Mouse (Mus musculus) stomach, embryonic 16.5 days (tissue): ENCODE data around the gene Igfbp7. TPM values are rescaled to one million over a fixed set of nuclear protein-coding genes. Genes with fewer than 3 reads are reported as not detected.

ENCODE experiments used
- ATAC-seq: fragments of 200-750 bp; cut with Nextera tagmentation; 2 replicates; pipeline ENCODE4 v1.8.0; 2017; ENCODE audit warnings: moderate number of reproducible peaks, moderate TSS enrichment; ENCODE audit not compliant: insufficient read depth, low FRiP score
- H3K27ac ChIP-seq: fragments of 300-500 bp; sonication (generic); 2 replicates; pipeline ENCODE4 v1.5.1; 2014; ENCODE audit warnings: low read length
- H3K27me3 ChIP-seq: fragments of 300-500 bp; sonication (generic); 2 replicates; pipeline ENCODE4 v1.6.1; 2014; ENCODE audit warnings: low read length, control low read depth, mixed read lengths; ENCODE audit not compliant: control insufficient read depth, insufficient read depth
- H3K36me3 ChIP-seq: fragments of 300-500 bp; sonication (generic); 2 replicates; pipeline ENCODE4 v1.6.1; 2014; ENCODE audit warnings: low read length; ENCODE audit not compliant: control insufficient read depth, insufficient read depth
- H3K4me1 ChIP-seq: fragments of 300-500 bp; sonication (generic); 2 replicates; pipeline ENCODE4 v1.6.1; 2014; ENCODE audit warnings: low read length, control low read depth, mixed read lengths; ENCODE audit not compliant: control insufficient read depth, insufficient read depth
- H3K4me2 ChIP-seq: fragments of 300-500 bp; sonication (generic); 2 replicates; pipeline ENCODE4 v1.6.1; 2014; ENCODE audit warnings: low read depth, low read length, mixed read lengths
- H3K4me3 ChIP-seq: fragments of 300-500 bp; sonication (generic); replicated peaks from 2 replicates; pipeline ENCODE4 v1.5.1; 2014; ENCODE audit warnings: mild to moderate bottlenecking, low read length
- H3K9ac ChIP-seq: fragments of 300-500 bp; sonication (generic); 2 replicates; pipeline ENCODE4 v1.6.1; 2014; ENCODE audit warnings: low read length
- H3K9me3 ChIP-seq: fragments of 300-500 bp; sonication (generic); replicated peaks from 2 replicates; pipeline ENCODE4 v1.6.1; 2016; ENCODE audit warnings: low read length, control low read depth; ENCODE audit not compliant: control insufficient read depth
- WGBS: fragments of 180-500 bp; shearing (Covaris S2); extraction: QIAGEN DNeasy Blood & Tissue Kit; methylation state at CpG from one replicate; pipeline ENCODE4 v1.1.7; 2014; 5-methylcytosine and 5-hydroxymethylcytosine counted together
- polyA plus RNA-seq: library from polyadenylated mRNA; unstranded; fragments of >200 nt; fragmentation: Nextera tagmentation; extraction: Ambion mirVana; gene quantifications from 2 replicates; pipeline ENCODE4 v1.2.1, GENCODE M21; 2015

Gene Igfbp7
- polyA plus RNA-seq, 1 experiment from 2014 or later: 178 TPM

DNA sequence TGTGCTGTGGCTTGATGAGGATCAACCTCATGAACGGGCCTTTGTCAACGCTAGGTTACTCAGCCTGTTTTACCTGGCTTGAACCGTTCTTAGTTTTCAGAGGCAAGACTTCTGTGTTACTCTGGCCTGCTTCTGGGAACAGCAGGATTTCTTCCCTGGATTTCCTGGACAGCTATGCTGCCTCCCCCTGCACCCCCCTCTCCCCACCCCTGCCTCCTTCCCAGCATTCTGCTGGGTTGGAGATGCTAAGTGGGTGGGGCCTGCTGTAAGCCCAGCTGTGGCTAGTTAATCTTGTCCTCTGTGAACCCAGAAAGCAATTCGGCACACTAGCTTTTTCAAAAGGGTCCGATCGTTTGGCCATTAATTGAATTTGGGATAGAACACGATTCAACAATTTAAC lies 7.7 kb downstream of the Igfbp7 start:
- Histone ChIP-seq H3K4me2 (no peak overlapping the region), H3K4me1 (peaks cover 29% of the 10 kb centered on the region), H3K9ac (no peak overlapping the region), H3K9me3 (no peaks in the 10 kb centered on the region), H3K36me3 (no peaks in the 10 kb centered on the region), H3K4me3 (no peak overlapping the region), H3K27ac (peak overlapping the region; percentile 80), H3K27me3 (no peaks in the 10 kb centered on the region)
- 61% methylated on average over 7 of the region's 7 CpGs for WGBS
- ATAC-seq: peak; percentile 56; the same call in 1 of the 2 replicates

DNA sequence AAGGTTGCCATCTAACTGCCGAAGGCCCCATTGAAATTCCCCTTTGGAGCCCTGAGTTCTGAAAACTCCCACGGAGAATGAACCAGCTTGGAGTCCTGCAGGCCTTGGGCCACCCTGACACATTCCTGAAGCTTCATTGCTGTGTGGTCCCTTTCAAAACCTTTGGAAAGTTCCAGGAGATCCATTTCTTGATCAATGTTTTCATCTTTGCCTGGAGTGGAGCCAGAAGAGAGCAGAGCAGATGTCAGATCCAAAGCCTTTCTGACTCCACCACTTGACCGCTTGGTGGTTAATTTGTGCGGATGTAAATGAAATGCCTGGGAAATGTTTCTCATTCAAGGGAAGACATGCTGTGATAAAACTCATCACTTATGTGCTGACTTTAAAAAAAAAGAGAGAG lies 8.8 kb downstream of the Igfbp7 start:
- Histone ChIP-seq H3K27me3 (no peaks in the 10 kb centered on the region), H3K36me3 (no peaks in the 10 kb centered on the region), H3K4me1 (peaks cover 29% of the 10 kb centered on the region), H3K27ac (peak overlapping the region; percentile 28; the same call in 1 of the 2 replicates), H3K4me2 (no peak overlapping the region), H3K9ac (no peak overlapping the region), H3K4me3 (no peak overlapping the region), H3K9me3 (no peaks in the 10 kb centered on the region)
- WGBS: 50% methylated on average over 4 of the region's 4 CpGs
- no peak for ATAC-seq

DNA sequence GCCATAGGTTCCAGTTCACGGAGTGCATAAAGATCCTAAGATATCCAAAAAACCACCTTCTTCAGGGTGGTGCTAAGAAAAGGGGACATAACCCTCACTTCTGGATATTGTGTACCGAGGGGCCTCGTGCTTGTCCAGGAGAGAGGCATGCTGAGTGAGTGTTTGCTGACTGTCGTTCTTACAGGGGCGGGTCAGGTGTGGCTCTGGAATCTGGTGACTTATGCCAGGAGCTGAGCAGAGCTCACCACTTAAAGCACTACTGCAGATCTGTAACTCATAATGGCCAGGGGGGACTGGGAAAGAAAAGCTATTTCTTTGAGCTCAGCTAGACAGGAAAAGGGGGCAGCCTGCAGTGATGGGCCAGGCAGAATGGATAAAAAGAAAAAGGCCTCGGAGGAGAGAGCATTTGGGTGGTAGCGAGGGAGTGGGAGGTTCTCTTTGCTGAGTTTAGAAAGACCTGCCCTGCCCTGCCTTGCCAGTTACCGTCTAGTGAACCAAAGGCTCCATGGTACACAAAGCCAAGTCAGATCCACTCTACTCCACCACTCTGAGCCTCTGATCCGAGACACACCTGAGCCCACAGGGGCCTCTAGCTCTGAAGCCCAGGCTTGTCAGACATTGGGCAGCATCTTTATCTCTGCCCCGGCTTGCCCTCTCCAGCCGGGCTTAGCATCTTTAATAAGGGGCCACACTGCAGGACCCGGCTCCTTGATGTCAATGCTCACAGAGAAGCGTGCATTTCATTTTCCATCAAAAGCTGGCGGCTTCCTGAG lies 9.4 kb downstream of the Igfbp7 start:
- Histone ChIP-seq H3K4me3 (no peak overlapping the region), H3K9ac (no peak overlapping the region), H3K27ac (peak overlapping the region; percentile 47), H3K36me3 (no peaks in the 10 kb centered on the region), H3K4me2 (no peak overlapping the region), H3K9me3 (no peaks in the 10 kb centered on the region), H3K27me3 (no peaks in the 10 kb centered on the region), H3K4me1 (peaks cover 29% of the 10 kb centered on the region)
- ATAC-seq: peak; percentile 54; the same call in 1 of the 2 replicates
- 64% methylated on average over 14 of the region's 14 CpGs for WGBS

DNA sequence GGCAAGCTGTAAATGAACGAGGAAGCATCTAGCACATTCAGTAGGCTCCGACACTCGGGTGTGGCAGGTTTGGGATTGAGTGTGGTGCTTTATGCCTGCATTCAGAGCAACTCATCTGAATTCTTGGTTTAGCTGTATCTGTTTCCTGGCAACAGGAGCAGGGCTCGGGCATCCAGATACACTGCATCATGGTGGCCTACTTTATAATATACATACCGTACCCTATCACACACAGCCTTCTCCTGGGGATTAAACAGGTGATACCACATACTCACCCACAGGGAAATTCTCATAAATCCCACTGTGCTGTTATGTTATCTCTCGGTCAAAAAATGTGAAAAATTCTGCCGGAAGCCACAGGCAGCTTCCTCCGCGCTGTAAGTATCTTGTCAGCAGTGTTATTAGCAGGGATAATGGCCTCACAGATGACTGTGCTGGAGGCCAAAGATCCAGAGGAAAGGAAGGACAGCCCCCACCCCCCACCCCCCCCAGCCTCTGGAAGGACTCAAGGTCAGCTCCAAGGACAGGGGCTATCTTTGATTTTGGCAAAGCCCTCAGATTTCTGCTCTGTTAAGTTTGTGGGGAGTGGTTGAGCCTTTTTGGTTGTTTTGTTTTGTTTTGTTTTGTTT lies 13.7 kb downstream of the Igfbp7 start:
- H3K4me1 ChIP-seq: peaks cover 10% of the 10 kb centered on the region
- H3K36me3 ChIP-seq: no peaks in the 10 kb centered on the region
- no peak overlapping the region for H3K9ac ChIP-seq
- no peak overlapping the region for H3K27ac ChIP-seq
- no peak overlapping the region for H3K4me3 ChIP-seq
- H3K9me3 ChIP-seq: no peaks in the 10 kb centered on the region
- H3K27me3 ChIP-seq: no peaks in the 10 kb centered on the region
- no peak for ATAC-seq
- no peak overlapping the region for H3K4me2 ChIP-seq
- WGBS: 66% methylated on average over 9 of the region's 9 CpGs

DNA sequence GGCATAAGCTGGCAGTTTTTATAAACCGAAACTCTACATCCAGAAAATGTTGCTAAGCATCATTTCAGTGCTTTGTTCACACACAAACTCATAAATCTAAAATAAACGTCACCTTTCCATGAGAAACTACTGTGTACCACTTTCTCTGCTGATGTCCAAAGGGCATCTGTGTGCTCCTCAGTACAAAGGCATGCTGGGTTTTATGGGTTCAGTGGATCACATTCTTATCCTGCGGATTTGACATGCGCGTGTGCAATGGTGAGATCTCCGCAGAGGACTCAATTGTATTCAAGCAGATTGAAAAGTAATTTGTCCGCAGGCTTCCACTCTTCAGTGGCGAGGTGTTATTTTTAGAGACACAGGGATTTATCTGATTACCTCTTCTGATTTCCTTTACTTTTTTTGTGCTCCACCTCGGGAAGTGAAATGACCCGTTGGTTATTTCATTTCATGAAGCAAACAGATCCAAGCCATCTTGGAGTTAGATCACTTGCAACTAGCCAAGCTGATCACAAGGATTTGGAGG lies 14.7 kb downstream of the Igfbp7 start:
- Histone ChIP-seq H3K4me3 (no peak overlapping the region), H3K27ac (no peak overlapping the region), H3K4me2 (no peak overlapping the region), H3K4me1 (0 out of 2 replicates have a peak, but pooled peaks cover 2% of the 10 kb centered on the region), H3K9me3 (no peaks in the 10 kb centered on the region), H3K36me3 (no peaks in the 10 kb centered on the region), H3K27me3 (no peaks in the 10 kb centered on the region), H3K9ac (no peak overlapping the region)
- no peak for ATAC-seq
- WGBS: 85% methylated on average over 10 of the region's 10 CpGs

DNA sequence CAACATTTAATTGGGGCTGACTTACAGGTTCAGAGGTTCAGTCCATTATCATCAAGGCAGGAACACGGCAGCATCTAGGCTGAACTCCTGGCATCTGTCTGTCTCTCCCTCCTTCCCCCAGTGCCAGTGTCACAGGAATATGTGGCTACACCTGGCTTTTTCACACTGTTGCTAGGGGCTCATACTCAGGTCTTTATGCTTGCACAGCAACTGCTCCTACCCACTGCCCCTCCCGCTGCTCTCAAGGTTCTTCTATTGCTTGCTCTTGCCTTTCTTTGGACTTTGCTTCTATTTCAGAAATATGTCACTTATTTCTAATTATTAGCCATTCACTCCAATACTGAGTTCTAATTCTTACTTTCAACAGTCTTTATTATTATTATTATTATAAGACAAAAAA lies 17.6 kb downstream of the Igfbp7 start:
- H3K9me3 ChIP-seq: no peaks in the 10 kb centered on the region
- H3K27me3 ChIP-seq: no peaks in the 10 kb centered on the region
- H3K27ac ChIP-seq: no peak overlapping the region
- peaks cover 15% of the 10 kb centered on the region for H3K4me1 ChIP-seq
- WGBS: 84% methylated on average over 2 of the region's 2 CpGs
- ATAC-seq: no peak
- no peaks in the 10 kb centered on the region for H3K36me3 ChIP-seq
- no peak overlapping the region for H3K4me2 ChIP-seq
- no peak overlapping the region for H3K9ac ChIP-seq
- H3K4me3 ChIP-seq: no peak overlapping the region

DNA sequence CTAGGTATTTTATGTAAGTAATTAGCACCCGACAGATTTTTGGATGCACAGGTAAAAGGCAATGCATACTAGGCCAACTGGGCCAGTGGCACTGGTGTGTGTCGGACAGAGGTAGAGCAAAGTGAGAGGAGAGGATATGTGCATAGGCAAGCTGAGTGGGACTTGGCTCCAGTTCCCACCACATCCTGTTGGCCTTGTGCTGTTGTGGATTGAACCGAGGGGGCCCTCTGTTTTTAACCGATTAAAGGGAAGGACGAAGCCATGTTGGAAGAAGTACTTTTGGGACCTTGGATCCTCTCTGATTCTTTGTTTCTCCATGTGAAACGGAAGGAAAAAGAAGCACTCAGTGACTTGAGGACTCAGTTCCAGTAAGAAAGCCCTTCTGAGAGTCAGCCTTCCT lies 19.5 kb downstream of the Igfbp7 start:
- no peak for ATAC-seq
- H3K4me2 ChIP-seq: no peak overlapping the region
- H3K4me1 ChIP-seq: peaks cover 18% of the 10 kb centered on the region
- no peak overlapping the region for H3K9ac ChIP-seq
- no peak overlapping the region for H3K27ac ChIP-seq
- no peaks in the 10 kb centered on the region for H3K36me3 ChIP-seq
- no peaks in the 10 kb centered on the region for H3K9me3 ChIP-seq
- H3K27me3 ChIP-seq: no peaks in the 10 kb centered on the region
- H3K4me3 ChIP-seq: no peak overlapping the region
- WGBS: 74% methylated on average over 6 of the region's 6 CpGs

DNA sequence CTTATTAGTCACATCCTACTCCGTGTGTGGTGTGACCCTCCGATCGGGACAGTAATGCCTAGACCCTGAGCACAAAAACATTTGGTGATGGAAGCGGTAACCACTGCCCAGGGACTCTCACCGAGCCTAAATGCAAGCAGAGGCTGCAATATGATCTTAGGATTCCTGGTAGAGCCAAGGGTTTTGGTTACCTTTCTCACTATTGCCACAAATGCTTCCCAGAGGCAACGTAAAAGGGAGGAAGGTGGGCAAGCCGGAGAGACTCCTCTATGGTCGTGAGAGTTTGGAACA lies 20.5 kb downstream of the Igfbp7 start:
- H3K4me1 ChIP-seq: peaks cover 18% of the 10 kb centered on the region
- ATAC-seq: no peak; the same call in 1 of the 2 replicates
- H3K9ac ChIP-seq: no peak overlapping the region
- peak overlapping the region; percentile 17; the same call in 1 of the 2 replicates for H3K27ac ChIP-seq
- H3K9me3 ChIP-seq: no peaks in the 10 kb centered on the region
- H3K4me3 ChIP-seq: no peak overlapping the region
- no peaks in the 10 kb centered on the region for H3K36me3 ChIP-seq
- 59% methylated on average over 8 of the region's 8 CpGs for WGBS
- no peaks in the 10 kb centered on the region for H3K27me3 ChIP-seq
- H3K4me2 ChIP-seq: no peak overlapping the region

DNA sequence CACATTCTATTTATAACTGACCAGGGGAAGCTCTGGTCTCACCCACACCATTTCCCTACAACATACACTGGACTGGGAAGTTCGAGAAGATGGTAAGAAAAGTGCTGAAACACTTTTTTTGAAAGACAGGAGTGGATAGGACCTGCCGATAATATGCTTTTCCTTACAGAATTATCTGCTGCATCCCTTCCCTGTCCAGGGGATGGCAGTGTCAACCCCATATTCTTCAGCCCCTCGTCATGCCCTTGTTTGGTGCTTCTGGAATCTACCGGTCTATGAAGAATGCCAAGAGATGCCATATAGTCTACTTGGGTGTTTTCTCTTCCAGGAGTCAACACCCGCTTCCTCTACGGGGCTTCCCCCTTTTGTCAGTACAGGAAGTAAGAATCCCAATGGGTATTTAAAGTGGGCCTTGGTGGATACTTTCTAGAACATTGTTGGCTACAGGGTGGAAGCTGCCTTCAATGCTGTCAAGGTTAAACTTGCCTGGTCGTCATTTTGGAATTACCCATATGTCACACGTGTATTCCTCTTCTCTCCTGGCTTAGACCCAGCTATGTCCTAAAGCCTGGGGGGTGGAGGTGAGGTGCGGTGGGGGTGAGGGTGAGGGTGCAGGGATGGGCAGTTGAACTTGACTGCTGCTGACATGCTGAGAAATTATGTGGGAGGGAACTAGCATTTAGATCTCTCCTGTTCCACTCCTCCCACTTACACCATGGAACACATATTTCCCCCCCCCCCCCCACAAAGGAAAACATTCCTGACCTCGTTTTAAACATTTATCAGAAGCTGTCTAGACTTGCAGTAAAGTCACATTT lies 21.0 kb downstream of the Igfbp7 start:
- Histone ChIP-seq H3K36me3 (no peaks in the 10 kb centered on the region), H3K4me2 (no peak overlapping the region), H3K9me3 (no peaks in the 10 kb centered on the region), H3K4me1 (peaks cover 18% of the 10 kb centered on the region), H3K9ac (no peak overlapping the region), H3K4me3 (no peak overlapping the region), H3K27me3 (no peaks in the 10 kb centered on the region), H3K27ac (peak overlapping the region; percentile 10; the same call in 1 of the 2 replicates)
- WGBS: 62% methylated on average over 10 of the region's 10 CpGs
- peak; percentile 35; the same call in 1 of the 2 replicates for ATAC-seq
